Mouse (Mus musculus): Measurements from ENCODE around the gene Ccdc174.
"Not testable (repeated sequence)": the region's sequence is repeated elsewhere in the genome, so short reads cannot be mapped to it uniquely, and the experiment has no call there.

Ccdc174 gene

GRCm38 (mm10) chr6:91877885-91878651 lies at the start of gene Ccdc174:
Ccdc174 (plus strand) TSS chr6:91878053.
- peak; percentile 95 for DNase-seq (ENCODE audit: low read depth)

DNA sequence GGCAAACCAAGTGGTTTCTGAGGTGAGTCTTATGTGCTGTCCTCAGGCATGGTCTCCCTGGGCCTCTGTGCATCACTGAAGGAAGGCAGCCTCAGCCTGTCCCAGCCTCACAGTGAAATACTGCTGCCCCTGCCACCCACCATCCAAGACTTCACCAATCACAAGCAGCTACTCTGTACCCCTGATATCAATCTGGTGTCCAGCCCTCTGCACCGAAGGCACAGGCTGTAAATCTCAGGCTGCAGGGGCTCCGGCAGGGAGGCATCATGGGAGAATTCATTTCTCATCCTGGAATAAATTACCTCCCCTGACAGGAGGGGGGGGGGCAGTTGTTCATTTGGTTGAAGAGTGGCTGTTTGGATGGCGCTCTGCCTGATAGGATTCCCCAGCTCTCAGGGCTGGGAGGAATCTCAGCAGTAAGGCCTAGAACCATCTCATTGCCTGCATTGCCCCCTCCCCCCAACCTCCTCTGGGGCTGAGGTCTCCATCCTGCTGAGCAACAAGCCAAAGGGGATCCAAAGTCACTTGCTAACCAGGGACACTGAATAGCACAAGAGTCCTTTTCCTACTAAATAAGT lies 44.9 kb upstream of the Ccdc174 start:
- DNase-seq (ENCODE audit: low read depth): no peak

GRCm38 (mm10) chr6:91839010-91839871 lies 38.6 kb upstream of the Ccdc174 start:
- DNase-seq (ENCODE audit: low read depth): peak; percentile 43

DNA sequence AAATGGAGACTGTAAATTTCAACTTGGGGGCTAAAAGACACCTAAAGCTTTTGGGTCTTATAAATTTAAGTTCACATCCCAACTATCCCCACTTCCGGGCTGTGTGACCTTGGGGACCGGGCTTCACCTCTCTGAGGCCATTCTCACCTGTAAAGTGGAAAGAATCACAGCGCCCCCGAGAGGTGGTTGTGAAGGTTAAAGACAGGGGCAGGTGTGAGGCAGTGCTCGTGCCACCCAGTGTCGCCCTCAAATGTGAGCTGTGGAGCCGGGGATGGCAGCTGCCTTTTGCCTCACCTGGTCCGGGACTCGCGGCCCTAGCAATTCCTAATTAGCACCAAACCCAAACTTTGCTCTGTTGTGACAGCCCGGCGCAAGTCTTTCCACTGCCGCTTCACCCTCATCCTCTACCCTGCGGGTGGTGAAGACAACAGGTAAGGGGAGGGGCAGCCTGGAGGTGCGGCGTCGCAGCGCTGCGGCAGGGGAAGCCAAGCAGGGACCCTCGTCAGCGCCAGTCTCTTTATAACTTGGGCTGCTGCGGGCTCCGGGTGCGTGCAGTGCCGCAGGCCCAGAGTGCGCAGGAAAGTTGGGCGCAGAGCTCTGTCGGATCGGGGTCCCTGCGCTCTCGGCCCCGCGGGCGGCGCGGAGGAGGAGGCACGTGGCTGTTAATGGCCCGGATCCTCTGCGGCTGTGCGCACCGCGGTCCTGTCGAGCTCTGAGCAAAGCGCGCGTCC lies 34.8 kb upstream of the Ccdc174 start:
- DNase-seq (ENCODE audit: low read depth): no peak

DNA sequence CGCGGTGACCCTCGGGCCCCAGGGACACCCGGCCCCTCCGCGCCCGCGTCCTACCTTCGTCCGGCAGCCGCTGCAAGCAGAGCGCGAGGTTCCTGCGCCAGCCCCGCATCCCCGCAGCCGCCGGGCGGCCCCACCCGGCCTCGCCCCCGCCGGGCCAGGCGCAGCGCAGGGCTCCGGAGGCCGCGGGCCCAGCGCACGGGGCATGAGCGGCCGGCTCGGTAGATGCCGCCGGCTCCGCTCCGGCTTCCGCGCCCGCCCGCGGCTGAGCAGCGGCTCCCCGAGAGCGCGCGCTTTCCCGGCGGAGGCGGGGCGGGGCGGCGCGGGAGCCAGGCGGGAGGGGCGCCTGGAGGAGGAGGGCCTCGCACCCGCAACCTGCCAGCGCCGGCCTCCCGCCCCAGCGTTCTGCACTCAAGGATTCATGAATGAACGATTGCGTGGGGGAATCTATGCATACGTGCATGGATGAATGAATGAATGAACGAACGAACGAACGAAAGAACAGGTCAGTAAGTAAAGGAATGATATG lies 34.2 kb upstream of the Ccdc174 start:
- DNase-seq (ENCODE audit: low read depth): no peak

- DNase-seq (ENCODE audit: low read depth): peak; percentile 22
Observed at GRCm38 (mm10) chr6:91852550-91852949, 25.3 kb upstream of the Ccdc174 start.

- no peak for DNase-seq (ENCODE audit: low read depth)
Observed at GRCm38 (mm10) chr6:91858339-91858738, 19.5 kb upstream of the Ccdc174 start.

- no peak for DNase-seq (ENCODE audit: low read depth)
Observed at GRCm38 (mm10) chr6:91862848-91863247, 15.0 kb upstream of the Ccdc174 start.

DNA sequence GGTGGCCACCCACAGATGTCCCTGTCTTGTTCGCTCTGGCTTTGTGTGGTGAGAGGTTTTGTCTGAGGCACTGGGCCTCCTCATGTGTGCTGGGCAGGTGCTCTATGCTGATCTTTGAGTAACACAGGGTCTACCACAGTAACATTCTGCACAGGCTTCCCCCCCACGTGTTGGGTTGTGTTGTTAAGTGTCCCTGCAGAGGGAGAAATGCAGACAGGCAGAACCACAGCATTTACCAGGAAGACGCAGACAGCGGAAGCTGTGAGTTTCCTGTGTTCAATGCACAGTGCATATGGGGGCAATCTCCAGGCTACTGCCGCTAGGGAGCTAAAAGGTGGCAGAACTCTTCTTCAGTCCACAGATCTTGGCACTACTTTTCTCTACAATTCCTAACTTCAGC lies 13.3 kb upstream of the Ccdc174 start:
- DNase-seq (ENCODE audit: low read depth): no peak

- DNase-seq (ENCODE audit: low read depth): no peak
Observed at GRCm38 (mm10) chr6:91865601-91866000, 12.3 kb upstream of the Ccdc174 start.

GRCm38 (mm10) chr6:91868091-91868490 lies 9.8 kb upstream of the Ccdc174 start:
- no peak for DNase-seq (ENCODE audit: low read depth)

- DNase-seq (ENCODE audit: low read depth): no peak
Observed at GRCm38 (mm10) chr6:91872781-91873180, 5.1 kb upstream of the Ccdc174 start.

DNA sequence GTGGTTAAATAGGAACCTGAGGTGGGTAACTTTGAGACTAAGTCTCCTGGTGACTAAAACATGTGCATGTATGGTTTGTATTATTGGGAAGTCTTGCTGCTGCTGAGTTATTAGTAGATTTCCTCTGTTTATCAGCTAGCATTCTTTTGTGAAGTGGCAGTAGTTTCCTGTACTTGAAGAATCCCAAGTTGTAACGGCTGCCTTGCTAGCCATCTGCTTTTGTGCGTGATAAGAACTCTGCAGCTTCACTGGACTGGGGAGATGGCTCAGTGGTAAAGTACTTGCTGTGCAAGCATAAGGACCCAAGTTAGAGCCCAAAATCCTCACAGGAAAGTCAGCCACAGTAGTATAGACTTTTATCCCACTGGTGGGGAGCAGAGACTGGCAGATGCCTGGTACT lies 6.0 kb downstream of the Ccdc174 start:
- no peak for DNase-seq (ENCODE audit: low read depth)

DNA sequence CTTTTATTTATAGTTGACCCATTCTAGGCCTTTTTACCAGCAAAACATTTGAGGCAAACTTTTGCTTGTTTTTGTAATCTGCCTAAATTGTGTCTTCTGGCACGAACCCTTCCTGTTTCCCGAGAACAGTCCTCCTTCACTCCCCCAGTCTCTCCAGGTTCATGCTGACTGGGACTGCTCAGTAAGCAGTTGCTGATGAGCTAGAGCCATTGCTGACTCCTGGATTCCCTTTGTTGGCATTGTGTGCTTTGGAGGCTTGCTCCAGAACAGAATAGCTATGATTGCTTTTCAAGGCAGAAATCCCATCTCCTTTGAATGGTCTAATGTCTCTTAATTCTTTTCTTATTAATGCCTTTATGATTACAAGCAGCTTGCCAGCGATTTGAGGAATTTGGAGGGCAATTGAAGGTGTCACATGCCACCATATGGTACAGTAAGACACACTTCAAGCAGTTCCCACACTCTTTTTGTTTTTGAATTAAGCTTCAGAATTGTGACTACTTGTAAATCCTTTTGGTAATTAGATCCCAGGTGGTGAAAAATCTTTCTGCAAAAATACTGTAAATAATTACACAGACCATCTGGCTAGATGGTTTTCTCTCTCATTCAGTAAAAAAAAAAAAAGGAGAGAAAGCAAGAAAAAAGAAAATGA lies 11.5 kb downstream of the Ccdc174 start:
- no peak for DNase-seq (ENCODE audit: low read depth)

DNA sequence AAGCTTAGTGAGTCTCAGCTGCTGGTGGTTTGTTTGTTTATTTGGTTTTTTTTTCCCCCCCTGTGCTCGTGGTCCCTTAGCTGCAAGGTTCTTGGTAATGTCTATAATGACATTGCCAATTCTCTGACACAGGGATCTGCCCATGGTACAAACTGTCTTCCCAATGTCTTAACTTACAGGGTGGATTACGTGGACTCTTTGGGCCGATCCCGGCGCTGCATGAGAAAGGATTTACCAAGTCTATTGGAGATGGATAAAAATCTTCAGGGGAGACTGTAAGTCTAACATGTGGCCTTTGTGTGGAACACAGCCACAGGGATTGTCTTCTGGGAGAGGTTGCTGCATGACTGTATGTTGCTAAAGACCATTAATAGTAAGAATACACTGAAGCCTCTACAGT lies 12.8 kb downstream of the Ccdc174 start:
- DNase-seq (ENCODE audit: low read depth): no peak

GRCm38 (mm10) chr6:91891776-91892175 lies 13.9 kb downstream of the Ccdc174 start:
- no peak for DNase-seq (ENCODE audit: low read depth)

GRCm38 (mm10) chr6:91896783-91897182 lies 18.9 kb downstream of the Ccdc174 start:
- DNase-seq (ENCODE audit: low read depth): no peak

GRCm38 (mm10) chr6:91901505-91901904 lies 23.7 kb downstream of the Ccdc174 start:
- DNase-seq (ENCODE audit: low read depth): peak; percentile 66

- not testable (repeated sequence) for DNase-seq (ENCODE audit: low read depth)
Observed at GRCm38 (mm10) chr6:91902509-91902908, 24.7 kb downstream of the Ccdc174 start, which contains the start of gene 4930590J08Rik. 4930590J08Rik (plus strand) TSS chr6:91902809.

DNA sequence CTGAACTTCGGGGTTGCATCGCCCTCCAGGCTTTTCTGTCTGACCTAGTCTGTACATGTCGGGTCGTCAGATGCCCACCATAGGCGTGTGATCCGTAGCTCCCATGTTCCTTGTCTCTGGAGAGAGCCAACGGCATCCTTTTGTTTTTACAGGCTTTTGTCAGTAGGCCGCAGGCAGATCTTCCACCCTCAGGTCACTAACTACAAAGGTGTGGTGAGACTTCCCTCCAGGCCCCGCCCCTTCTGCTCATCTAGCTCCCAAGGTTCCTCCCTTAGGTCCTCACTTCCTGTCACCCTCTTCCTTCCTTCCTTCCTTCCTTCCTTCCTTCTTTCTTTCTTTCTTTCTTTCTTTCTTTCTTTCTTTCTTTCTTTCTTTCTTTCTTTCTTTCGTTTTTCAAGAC lies 36.2 kb downstream of the Ccdc174 start:
- no peak for DNase-seq (ENCODE audit: low read depth)

GRCm38 (mm10) chr6:91917286-91917685 lies 39.4 kb downstream of the Ccdc174 start:
- no peak for DNase-seq (ENCODE audit: low read depth)
